ENCODE assay signal across 18 mouse cellular contexts in genomic region chr2:137156018-137156417, GRCm38 (mm10). TPM values are rescaled to one million over a fixed set of nuclear protein-coding genes. Genes with fewer than 3 reads are reported as not detected.
DNase-seq lines count a peak whose midpoint lies in the region; ATAC-seq lines count a peak whose summit lies in the region.
"Had no signal": no experiment of that assay in that cellular context is flagged by ENCODE, and none has a peak within 500 bp of the region (broad histone marks: within the 10 kb centered on the region; RNA-seq: fewer than 3 reads in every experiment).

No protein-coding gene starts in this region.

- H3K36me3 ChIP-seq in kidney, embryonic 14.5 days (ENCODE audit: control insufficient read depth, insufficient read depth, low read length): no peaks in the 10 kb centered on the region
- H3K36me3 ChIP-seq: embryonic facial prominence, embryonic 12.5 days; forebrain, embryonic 15.5 days; heart, embryonic 13.5 days; hindbrain, embryonic 15.5 days had no signal

- 55% methylated on average over 1 of the region's 1 CpGs for WGBS in kidney, embryonic 14.5 days

- H3K4me1 ChIP-seq in kidney, embryonic 14.5 days (ENCODE audit: control insufficient read depth, insufficient read depth, low read length): no peaks in the 10 kb centered on the region
- H3K4me1 ChIP-seq: embryonic facial prominence, embryonic 12.5 days; forebrain, embryonic 15.5 days had no signal

- DNase-seq in retina, embryonic 14.5 days (ENCODE audit: low spot score): peak; percentile 17
- DNase-seq in retina, postnatal 1 day: no peak
- DNase-seq in kidney, postnatal 10 days: peak; percentile 9
- no peak for DNase-seq in adrenal gland, postnatal 36 days
- DNase-seq in cerebellum, adult 8-10 months: no peak
- DNase-seq in Muller cell, postnatal 12 days (ENCODE audit: inconsistent ontology term): no peak
- DNase-seq: adrenal gland, postnatal 14 days; cerebellum, adult 18-20 months; cerebellum, postnatal 10 days; gastrocnemius, postnatal 36 days; heart, adult 11 months; heart, postnatal 36 days had no signal

- no peaks in the 10 kb centered on the region for H3K27me3 ChIP-seq in kidney, embryonic 14.5 days (ENCODE audit: control insufficient read depth, insufficient read depth, low read length)
- H3K27me3 ChIP-seq: embryonic facial prominence, embryonic 12.5 days; forebrain, embryonic 15.5 days; heart, embryonic 13.5 days; hindbrain, embryonic 15.5 days had no signal

- no peak overlapping the region for H3K4me3 ChIP-seq in kidney, embryonic 14.5 days (ENCODE audit: low read length)
- H3K4me3 ChIP-seq: embryonic facial prominence, embryonic 12.5 days; forebrain, embryonic 15.5 days; heart, embryonic 13.5 days; hindbrain, embryonic 15.5 days had no signal

- no peak overlapping the region for H3K4me2 ChIP-seq in kidney, embryonic 14.5 days (replicated peaks; ENCODE audit: low read depth, low read length)
- H3K4me2 ChIP-seq: embryonic facial prominence, embryonic 12.5 days; forebrain, embryonic 15.5 days; heart, embryonic 13.5 days; hindbrain, embryonic 15.5 days had no signal

- peaks cover 3% of the 10 kb centered on the region; the same call in 1 of the 2 replicates for H3K9me3 ChIP-seq in kidney, embryonic 14.5 days (ENCODE audit: control insufficient read depth, low read length)
- H3K9me3 ChIP-seq: embryonic facial prominence, embryonic 12.5 days; forebrain, embryonic 15.5 days; heart, embryonic 13.5 days; hindbrain, embryonic 15.5 days had no signal

- no peak overlapping the region for H3K27ac ChIP-seq in kidney, embryonic 14.5 days (ENCODE audit: low read depth, low read length)
- H3K27ac ChIP-seq: embryonic facial prominence, embryonic 12.5 days; forebrain, embryonic 15.5 days; heart, embryonic 13.5 days; hindbrain, embryonic 15.5 days had no signal

- peak; percentile 61; the same call in 1 of the 2 replicates for ATAC-seq in kidney, embryonic 14.5 days (ENCODE audit: low FRiP score, low TSS enrichment)
- ATAC-seq: forebrain, embryonic 15.5 days had no signal

- no peak overlapping the region for H3K9ac ChIP-seq in kidney, embryonic 14.5 days (ENCODE audit: low read depth, low read length)
- H3K9ac ChIP-seq: embryonic facial prominence, embryonic 12.5 days; forebrain, embryonic 15.5 days; heart, embryonic 13.5 days; hindbrain, embryonic 15.5 days had no signal

RNA-seq across cellular contexts. Expression of gene Jag1, which starts 39.6 kb away (rescaled TPM):
- polyA plus RNA-seq in kidney, embryonic 14.5 days (2014; fragmentation: Nextera tagmentation; extraction: Ambion mirVana): 36.6 and 56.2 TPM in 2 replicates
- 10 to 100 TPM; 13.5 to 13.6 TPM for total RNA-seq in adrenal gland, postnatal 36 days (2021)
- total RNA-seq: common myeloid progenitor, adult 5-6 weeks had no signal

Comparison
In these comparisons a context has a peak if more than half of its experiments do, and no peak if none do; other contexts are left out.
1. DNase-seq: peak in retina, embryonic 14.5 days (single experiment) and kidney, postnatal 10 days (single experiment); none in retina, postnatal 1 day (single experiment), adrenal gland, postnatal 36 days (0 of 2), cerebellum, adult 8-10 months (single experiment) and Muller cell, postnatal 12 days (single experiment).